Mouse (Mus musculus): Measurements from ENCODE around the gene Mms19. TPM values are rescaled to one million over a fixed set of nuclear protein-coding genes. Genes with fewer than 3 reads are reported as not detected.

Mms19 gene
- polyA plus RNA-seq, 1 experiment from 2014 or later = 10.4 TPM

- Histone ChIP-seq H3K9me3 (replicated peaks) (no peaks in the 10 kb centered on the region), H3K27ac (no peak overlapping the region), H3K27me3 (no peaks in the 10 kb centered on the region), H3K4me2 (no peak overlapping the region), H3K36me3 (no peaks in the 10 kb centered on the region), H3K9ac (no peak overlapping the region), H3K4me3 (replicated peaks) (no peak overlapping the region), H3K4me1 (replicated peaks) (peaks cover 29% of the 10 kb centered on the region)
- WGBS (ENCODE audit: insufficient replicate concordance) = 78% methylated on average over 10 of the region's 10 CpGs
- ATAC-seq (ENCODE audit: low read depth) (no peak), DNase-seq (no peak)
Observed at GRCm38 (mm10) chr19:41997090-41997489, 16.1 kb upstream of the Mms19 start.

- Histone ChIP-seq H3K27me3 (no peaks in the 10 kb centered on the region), H3K4me1 (replicated peaks) (peaks cover 26% of the 10 kb centered on the region), H3K27ac (no peak overlapping the region)
Observed at GRCm38 (mm10) chr19:41995483-41995882, 14.5 kb upstream of the Mms19 start.

GRCm38 (mm10) chr19:41994023-41994422, 13.1 kb upstream of the Mms19 start:
- Histone ChIP-seq H3K4me1 (replicated peaks) (peaks cover 23% of the 10 kb centered on the region), H3K4me3 (replicated peaks) (no peak overlapping the region), H3K9ac (no peak overlapping the region), H3K4me2 (no peak overlapping the region), H3K27me3 (no peaks in the 10 kb centered on the region), H3K27ac (no peak overlapping the region), H3K36me3 (no peaks in the 10 kb centered on the region), H3K9me3 (replicated peaks) (no peaks in the 10 kb centered on the region)
- no peak for DNase-seq
- 81% methylated on average over 7 of the region's 7 CpGs for WGBS (ENCODE audit: insufficient replicate concordance)
- ATAC-seq (ENCODE audit: low read depth) = no peak

More at GRCm38 (mm10) chr19:41995483-41995882, 14.5 kb upstream of the Mms19 start:
- 77% methylated on average over 1 of the region's 1 CpGs for WGBS (ENCODE audit: insufficient replicate concordance)
- no peak overlapping the region for H3K4me3 ChIP-seq (replicated peaks)
- no peak for ATAC-seq (ENCODE audit: low read depth)
- H3K9me3 ChIP-seq (replicated peaks) = no peaks in the 10 kb centered on the region
- DNase-seq = no peak
- no peak overlapping the region for H3K4me2 ChIP-seq
- H3K36me3 ChIP-seq = no peaks in the 10 kb centered on the region
- no peak overlapping the region for H3K9ac ChIP-seq

GRCm38 (mm10) chr19:41993484-41993883, 12.5 kb upstream of the Mms19 start:
- no peak for ATAC-seq (ENCODE audit: low read depth)
- no peak for DNase-seq
- H3K27ac ChIP-seq = no peak overlapping the region
- no peak overlapping the region for H3K9ac ChIP-seq
- no peaks in the 10 kb centered on the region for H3K9me3 ChIP-seq (replicated peaks)
- H3K36me3 ChIP-seq = no peaks in the 10 kb centered on the region
- no peak overlapping the region for H3K4me3 ChIP-seq (replicated peaks)
- no peaks in the 10 kb centered on the region for H3K27me3 ChIP-seq
- H3K4me1 ChIP-seq (replicated peaks) = peaks cover 26% of the 10 kb centered on the region
- H3K4me2 ChIP-seq = no peak overlapping the region
- WGBS (ENCODE audit: insufficient replicate concordance) = 76% methylated on average over 6 of the region's 6 CpGs

GRCm38 (mm10) chr19:41992971-41993370, 12.0 kb upstream of the Mms19 start:
- DNase-seq = no peak
- Histone ChIP-seq H3K9me3 (replicated peaks) (no peaks in the 10 kb centered on the region), H3K4me1 (replicated peaks) (peaks cover 28% of the 10 kb centered on the region), H3K36me3 (no peaks in the 10 kb centered on the region), H3K4me3 (replicated peaks) (no peak overlapping the region), H3K4me2 (no peak overlapping the region), H3K27me3 (no peaks in the 10 kb centered on the region), H3K27ac (no peak overlapping the region), H3K9ac (no peak overlapping the region)
- WGBS (ENCODE audit: insufficient replicate concordance) = 72% methylated on average over 2 of the region's 2 CpGs
- ATAC-seq (ENCODE audit: low read depth) = no peak

- H3K4me3 ChIP-seq (replicated peaks) = no peak overlapping the region
- DNase-seq = no peak
- no peak overlapping the region for H3K27ac ChIP-seq
- H3K9me3 ChIP-seq (replicated peaks) = no peaks in the 10 kb centered on the region
- H3K27me3 ChIP-seq = no peaks in the 10 kb centered on the region
- H3K9ac ChIP-seq = no peak overlapping the region
- H3K36me3 ChIP-seq = no peaks in the 10 kb centered on the region
- 35% methylated on average over 6 of the region's 6 CpGs for WGBS (ENCODE audit: insufficient replicate concordance)
- H3K4me1 ChIP-seq (replicated peaks) = peaks cover 28% of the 10 kb centered on the region
- ATAC-seq (ENCODE audit: low read depth) = no peak
- no peak overlapping the region for H3K4me2 ChIP-seq
Observed at GRCm38 (mm10) chr19:41991926-41992477, 11.0 kb upstream of the Mms19 start.

- WGBS (ENCODE audit: insufficient replicate concordance) = 39% methylated on average over 6 of the region's 6 CpGs
- ATAC-seq (ENCODE audit: low read depth) (no peak), DNase-seq (no peak)
- no peaks in the 10 kb centered on the region for H3K9me3 ChIP-seq (replicated peaks)
- no peak overlapping the region for H3K4me2 ChIP-seq
- H3K4me1 ChIP-seq (replicated peaks) = peaks cover 28% of the 10 kb centered on the region
- peaks cover 4% of the 10 kb centered on the region; the same call in 1 of the 2 replicates for H3K27me3 ChIP-seq
- H3K9ac ChIP-seq = no peak overlapping the region
- no peak overlapping the region for H3K4me3 ChIP-seq (replicated peaks)
- no peaks in the 10 kb centered on the region for H3K36me3 ChIP-seq
- H3K27ac ChIP-seq = no peak overlapping the region
Observed at GRCm38 (mm10) chr19:41989810-41990209, 8.9 kb upstream of the Mms19 start.

- no peak for DNase-seq
- H3K4me3 ChIP-seq (replicated peaks) = no peak overlapping the region
- no peak overlapping the region for H3K27ac ChIP-seq
- no peak for ATAC-seq (ENCODE audit: low read depth)
- WGBS (ENCODE audit: insufficient replicate concordance) = 71% methylated on average over 4 of the region's 4 CpGs
- no peaks in the 10 kb centered on the region for H3K36me3 ChIP-seq
- H3K4me1 ChIP-seq (replicated peaks) = peaks cover 34% of the 10 kb centered on the region
- H3K4me2 ChIP-seq = no peak overlapping the region
- H3K9ac ChIP-seq = no peak overlapping the region
- H3K9me3 ChIP-seq (replicated peaks) = no peaks in the 10 kb centered on the region
- H3K27me3 ChIP-seq = peaks cover 29% of the 10 kb centered on the region
Observed at GRCm38 (mm10) chr19:41987206-41987605, 6.2 kb upstream of the Mms19 start.

- 72% methylated on average over 5 of the region's 5 CpGs for WGBS (ENCODE audit: insufficient replicate concordance)
Observed at GRCm38 (mm10) chr19:41985994-41986393, 5.0 kb upstream of the Mms19 start.

GRCm38 (mm10) chr19:41982791-41983150, 1.8 kb upstream of the Mms19 start:
- DNase-seq (no peak), ATAC-seq (ENCODE audit: low read depth) (no peak)
- Histone ChIP-seq H3K27me3 (peaks cover 37% of the 10 kb centered on the region), H3K4me2 (peak overlapping the region; percentile 96), H3K36me3 (no peaks in the 10 kb centered on the region), H3K9me3 (replicated peaks) (no peaks in the 10 kb centered on the region), H3K9ac (peak overlapping the region; percentile 78; the same call in 1 of the 2 replicates), H3K4me1 (replicated peaks) (peaks cover 41% of the 10 kb centered on the region), H3K27ac (no peak overlapping the region; the same call in none of the 2 replicates), H3K4me3 (replicated peaks) (peak overlapping the region; percentile 85)
- 12% methylated on average over 4 of the region's 4 CpGs for WGBS (ENCODE audit: insufficient replicate concordance)

More at GRCm38 (mm10) chr19:41985994-41986393, 5.0 kb upstream of the Mms19 start:
- no peak overlapping the region for H3K27ac ChIP-seq
- ATAC-seq (ENCODE audit: low read depth) (no peak), DNase-seq (no peak)
- no peak overlapping the region for H3K9ac ChIP-seq
- H3K9me3 ChIP-seq (replicated peaks) = no peaks in the 10 kb centered on the region
- peaks cover 37% of the 10 kb centered on the region for H3K27me3 ChIP-seq
- H3K4me2 ChIP-seq = no peak overlapping the region
- H3K36me3 ChIP-seq = no peaks in the 10 kb centered on the region
- H3K4me3 ChIP-seq (replicated peaks) = no peak overlapping the region
- H3K4me1 ChIP-seq (replicated peaks) = peaks cover 35% of the 10 kb centered on the region

- Histone ChIP-seq H3K9ac (peak overlapping the region; percentile 78), H3K4me2 (peak overlapping the region; percentile 96), H3K36me3 (0 out of 2 replicates have a peak, but pooled peaks cover 3% of the 10 kb centered on the region), H3K27me3 (peaks cover 37% of the 10 kb centered on the region), H3K9me3 (replicated peaks) (no peaks in the 10 kb centered on the region), H3K4me3 (replicated peaks) (peak overlapping the region; percentile 85), H3K27ac (peak overlapping the region; percentile 86), H3K4me1 (replicated peaks) (peaks cover 45% of the 10 kb centered on the region)
- ATAC-seq (ENCODE audit: low read depth) (no peak), DNase-seq (no peak)
- under 1% methylated on average over 74 of the region's 74 CpGs for WGBS (ENCODE audit: insufficient replicate concordance)
Observed at GRCm38 (mm10) chr19:41981931-41982790, 1.2 kb upstream of the Mms19 start.

All from liver, embryonic 13.5 days (tissue).